Mouse (Mus musculus) liver, adult 2 months (tissue): ENCODE measurements around the gene Coq8a. TPM values are rescaled to one million over a fixed set of nuclear protein-coding genes. Genes with fewer than 3 reads are reported as not detected.

Experiments
- DNase-seq: peaks from one replicate; pipeline ENCODE4 v3.0.0-alpha.2; 2011; ENCODE audit warnings: low read depth, low spot score; ENCODE audit errors: extremely low read depth
- H3K27ac ChIP-seq: fragments of 200-500 bp; replicated peaks from 2 replicates; pipeline ENCODE4 v1.5.1; 2012; ENCODE audit warnings: low read depth, mild to moderate bottlenecking, control low read depth, inconsistent platforms, low read length; ENCODE audit not compliant: insufficient read depth
- H3K27me3 ChIP-seq: fragments of 200-500 bp; 2 replicates; pipeline ENCODE4 v1.6.1; 2012; ENCODE audit warnings: mild to moderate bottlenecking, moderate library complexity, low read length, inconsistent platforms; ENCODE audit not compliant: control insufficient read depth, insufficient read depth
- H3K36me3 ChIP-seq: fragments of 200-500 bp; 2 replicates; pipeline ENCODE4 v1.6.1; 2012; ENCODE audit warnings: low read length, inconsistent platforms; ENCODE audit not compliant: control insufficient read depth, insufficient read depth
- H3K4me1 ChIP-seq: fragments of 200-500 bp; 2 replicates; pipeline ENCODE4 v1.6.1; 2011; ENCODE audit warnings: low read length; ENCODE audit not compliant: control insufficient read depth, insufficient read depth
- H3K4me3 ChIP-seq: fragments of 200-500 bp; 2 replicates; pipeline ENCODE4 v1.5.1; 2011; ENCODE audit warnings: low read depth, mild to moderate bottlenecking, control low read depth, low read length, moderate library complexity; ENCODE audit not compliant: insufficient read depth
- H3K79me2 ChIP-seq: fragments of 200-500 bp; 2 replicates; pipeline ENCODE4 v1.6.1; 2012; ENCODE audit warnings: inconsistent platforms, mild to moderate bottlenecking, low read length, moderate library complexity; ENCODE audit not compliant: control insufficient read depth, insufficient read depth
- H3K9ac ChIP-seq: fragments of 200-500 bp; 2 replicates; pipeline ENCODE4 v1.6.1; 2012; ENCODE audit warnings: low read depth, mild to moderate bottlenecking, control low read depth, inconsistent platforms, low read length
- CTCF ChIP-seq: fragments of 200-500 bp; IDR thresholded peaks from 2 replicates; pipeline ENCODE4 v1.5.1; 2011; ENCODE audit warnings: low read depth, low read length, control low read depth
- POLR2A ChIP-seq: fragments of 200-500 bp; IDR thresholded peaks from 2 replicates; pipeline ENCODE4 v1.6.1; 2011; ENCODE audit warnings: low read length, control low read depth; ENCODE audit not compliant: insufficient read depth; ENCODE audit errors: extremely low read depth
- WGBS: fragments of 180-500 bp; shearing (Covaris S2); methylation state at CpG from one replicate; pipeline ENCODE4 v1.1.7; 2018; 5-methylcytosine and 5-hydroxymethylcytosine counted together
- polyA plus RNA-seq: library from polyadenylated mRNA; depleted of rRNA; stranded (reverse); fragments of >200 nt; gene quantifications from 2 replicates; pipeline ENCODE4 v1.2.3, GENCODE M21; 2012
- total RNA-seq: library from RNA; depleted of rRNA; stranded (reverse); fragments of >200 nt; gene quantifications from 2 replicates; pipeline ENCODE4 v1.2.3, GENCODE M21; 2014

Gene Coq8a
- total and polyA plus RNA-seq, 2 experiments: 137 to 444 TPM

DNA sequence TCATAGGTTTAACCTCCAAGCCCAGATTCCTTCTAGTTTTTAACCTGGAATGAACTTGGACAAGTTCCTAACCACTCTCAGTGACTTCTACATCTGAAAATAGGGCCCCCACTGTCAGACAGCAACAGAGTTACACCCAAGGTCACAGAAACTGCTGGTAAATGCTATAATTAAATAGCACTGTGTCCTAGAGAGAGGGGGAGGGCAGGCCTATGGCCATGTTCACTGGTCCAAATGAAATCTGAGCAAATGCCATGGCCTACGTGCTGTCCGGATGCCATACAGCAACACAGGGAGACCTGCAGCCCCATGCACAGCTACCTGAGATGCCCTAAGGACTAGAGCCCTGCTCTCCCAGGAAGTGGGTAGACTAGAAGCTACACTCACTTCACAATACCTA, 19.6 kb downstream of the Coq8a start:
- no peak for DNase-seq
- peaks cover 37% of the 10 kb centered on the region; the same call in 1 of the 2 replicates for H3K79me2 ChIP-seq
- no peak overlapping the region for H3K9ac ChIP-seq
- H3K4me3 ChIP-seq: no peak overlapping the region
- H3K4me1 ChIP-seq: peaks cover 78% of the 10 kb centered on the region
- no peaks in the 10 kb centered on the region for H3K27me3 ChIP-seq
- WGBS: 26% methylated on average over 2 of the region's 2 CpGs
- peaks cover 8% of the 10 kb centered on the region; the same call in 1 of the 2 replicates for H3K36me3 ChIP-seq
- TF ChIP-seq POLR2A (no peak), CTCF (no peak)
- H3K27ac ChIP-seq: 0 out of 2 replicates have a peak overlapping the region, but pooled peaks have one; percentile 1

DNA sequence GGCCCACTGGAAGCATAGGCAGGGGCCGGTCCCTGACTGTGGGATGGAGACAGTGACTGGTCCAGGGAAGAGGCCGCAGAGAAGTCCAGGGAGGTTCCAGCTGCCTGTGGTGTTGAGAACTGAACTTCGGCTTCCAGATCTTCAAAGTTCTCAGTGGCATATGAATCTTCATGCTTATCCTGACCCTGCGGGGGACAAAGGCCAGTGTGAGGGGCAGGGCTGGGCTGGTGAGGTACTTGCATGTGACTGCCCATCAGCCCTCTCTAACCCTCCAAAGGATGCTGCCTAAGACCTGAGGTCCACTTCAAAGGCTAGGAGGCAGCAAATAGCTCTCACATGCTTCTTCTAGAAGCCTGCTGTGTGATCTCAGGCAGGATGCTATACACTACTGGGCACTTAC, 20.3 kb downstream of the Coq8a start:
- Histone ChIP-seq H3K4me1 (peaks cover 76% of the 10 kb centered on the region), H3K4me3 (no peak overlapping the region), H3K27ac (peak overlapping the region; percentile 50; the same call in 1 of the 2 replicates), H3K79me2 (peaks cover 37% of the 10 kb centered on the region), H3K9ac (no peak overlapping the region), H3K27me3 (no peaks in the 10 kb centered on the region), H3K36me3 (peaks cover 10% of the 10 kb centered on the region; the same call in 1 of the 2 replicates)
- no peak for DNase-seq
- TF ChIP-seq POLR2A (no peak), CTCF (no peak)
- WGBS: 85% methylated on average over 4 of the region's 4 CpGs

DNA sequence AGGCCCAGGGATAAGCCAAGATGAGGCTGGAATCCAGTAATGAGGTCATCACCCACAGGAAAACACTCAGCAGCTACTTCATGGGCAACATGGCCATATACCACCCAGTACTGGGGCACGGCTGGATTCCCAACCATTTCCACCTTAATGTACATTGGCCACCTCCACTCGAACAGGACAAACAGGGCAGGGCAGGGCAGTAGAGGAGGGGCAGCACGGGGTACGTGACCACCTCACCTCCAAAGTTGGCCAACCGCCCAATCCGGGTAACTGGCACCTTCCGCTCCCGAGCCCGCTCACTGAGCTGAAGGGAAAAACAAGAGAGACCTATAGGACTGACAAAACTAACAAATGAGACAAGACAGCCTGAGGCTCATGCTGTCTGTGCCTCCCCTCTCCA, 21.1 kb downstream of the Coq8a start:
- TF ChIP-seq POLR2A (no peak), CTCF (no peak)
- peak overlapping the region; percentile 50 for H3K27ac ChIP-seq
- 46% methylated on average over 9 of the region's 9 CpGs for WGBS
- no peak overlapping the region for H3K4me3 ChIP-seq
- peaks cover 15% of the 10 kb centered on the region; the same call in 1 of the 2 replicates for H3K36me3 ChIP-seq
- H3K27me3 ChIP-seq: no peaks in the 10 kb centered on the region
- peaks cover 69% of the 10 kb centered on the region for H3K4me1 ChIP-seq
- peaks cover 36% of the 10 kb centered on the region for H3K79me2 ChIP-seq
- no peak for DNase-seq
- 0 out of 2 replicates have a peak overlapping the region, but pooled peaks have one; percentile 17 for H3K9ac ChIP-seq

DNA sequence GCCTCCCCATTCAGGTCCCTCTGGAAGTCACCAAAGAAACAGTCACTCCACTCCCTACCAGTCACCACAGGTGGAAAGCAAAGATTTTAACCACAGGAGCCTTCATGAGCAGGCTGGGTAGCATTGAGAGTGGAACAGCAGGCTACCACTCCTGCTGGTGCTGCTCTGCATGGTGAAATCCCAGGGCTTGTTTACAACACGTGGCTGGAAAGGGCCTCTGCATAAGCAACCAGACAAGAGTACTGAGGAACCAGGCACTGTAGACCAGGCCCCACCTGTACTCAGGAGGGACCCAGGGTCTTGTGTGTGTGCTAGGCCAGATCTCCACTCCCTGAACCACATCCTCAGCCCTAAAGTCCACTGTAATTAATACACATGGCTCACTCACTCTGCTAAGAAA, 22.6 kb downstream of the Coq8a start:
- Histone ChIP-seq H3K36me3 (peaks cover 18% of the 10 kb centered on the region; the same call in 1 of the 2 replicates), H3K9ac (peak overlapping the region; percentile 30), H3K79me2 (peaks cover 23% of the 10 kb centered on the region), H3K27me3 (no peaks in the 10 kb centered on the region), H3K27ac (peak overlapping the region; percentile 42), H3K4me1 (peaks cover 56% of the 10 kb centered on the region), H3K4me3 (no peak overlapping the region)
- TF ChIP-seq CTCF (no peak), POLR2A (no peak)
- 3% methylated on average over 1 of the region's 1 CpGs for WGBS
- peak; percentile 68 for DNase-seq

DNA sequence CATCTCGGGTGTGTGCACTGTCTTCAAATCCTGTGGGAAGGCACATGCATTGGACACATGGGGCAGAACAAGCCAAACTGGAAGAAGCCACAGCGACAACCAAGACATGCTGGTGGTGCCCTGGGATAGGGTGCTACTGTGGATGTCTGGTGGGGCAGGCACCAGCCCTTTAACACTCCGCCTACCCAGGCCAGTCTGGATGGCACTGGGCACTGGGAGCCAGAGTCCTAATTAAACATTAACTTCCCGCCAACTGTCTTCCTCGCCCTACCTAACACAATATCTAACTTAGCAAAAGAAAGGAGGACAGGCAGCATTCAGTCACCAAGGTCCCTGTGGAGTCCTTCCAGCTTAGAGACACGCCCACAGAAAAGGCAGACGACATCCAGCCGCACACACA, 23.8 kb downstream of the Coq8a start:
- Histone ChIP-seq H3K4me1 (peaks cover 49% of the 10 kb centered on the region), H3K36me3 (peaks cover 22% of the 10 kb centered on the region; the same call in 1 of the 2 replicates), H3K9ac (peak overlapping the region; percentile 20; the same call in 1 of the 2 replicates), H3K27me3 (no peaks in the 10 kb centered on the region), H3K79me2 (peaks cover 14% of the 10 kb centered on the region), H3K4me3 (no peak overlapping the region), H3K27ac (peak overlapping the region; percentile 64)
- TF ChIP-seq POLR2A (no peak), CTCF (no peak)
- DNase-seq: peak; percentile 95
- 21% methylated on average over 8 of the region's 8 CpGs for WGBS

DNA sequence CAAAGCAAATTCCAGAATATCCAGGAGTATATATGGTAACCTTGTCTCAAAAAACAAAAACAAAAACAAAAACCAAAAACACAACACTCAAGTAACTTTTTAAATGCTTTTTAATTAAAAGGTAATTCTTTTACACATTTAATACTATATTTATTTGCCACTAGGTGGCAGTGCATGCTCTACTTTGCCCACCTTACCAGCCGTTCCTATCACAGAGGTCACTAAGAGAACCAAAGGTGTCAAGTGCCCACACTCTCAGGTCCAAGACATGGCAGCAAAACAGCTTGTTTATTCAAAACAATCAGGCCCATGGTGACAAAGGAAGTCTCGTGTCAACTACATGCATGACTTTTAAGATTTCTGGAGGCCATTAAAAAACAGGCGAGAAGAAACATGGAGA, 24.2 kb downstream of the Coq8a start:
- TF ChIP-seq CTCF (peak; percentile 27; the same call in 1 of the 2 replicates), POLR2A (no peak)
- no peaks in the 10 kb centered on the region for H3K27me3 ChIP-seq
- 15% methylated on average over 3 of the region's 3 CpGs for WGBS
- H3K79me2 ChIP-seq: peaks cover 10% of the 10 kb centered on the region
- DNase-seq: peak; percentile 71
- no peak overlapping the region for H3K9ac ChIP-seq
- peaks cover 21% of the 10 kb centered on the region; the same call in 1 of the 2 replicates for H3K36me3 ChIP-seq
- H3K4me1 ChIP-seq: peaks cover 45% of the 10 kb centered on the region
- H3K4me3 ChIP-seq: no peak overlapping the region
- peak overlapping the region; percentile 64 for H3K27ac ChIP-seq
